Mouse (Mus musculus): Measurements from ENCODE around the gene Rbm47. TPM values are rescaled to one million over a fixed set of nuclear protein-coding genes. Genes with fewer than 3 reads are reported as not detected.

Gene Rbm47
- polyA plus RNA-seq, 1 experiment: 12.7 TPM

DNA sequence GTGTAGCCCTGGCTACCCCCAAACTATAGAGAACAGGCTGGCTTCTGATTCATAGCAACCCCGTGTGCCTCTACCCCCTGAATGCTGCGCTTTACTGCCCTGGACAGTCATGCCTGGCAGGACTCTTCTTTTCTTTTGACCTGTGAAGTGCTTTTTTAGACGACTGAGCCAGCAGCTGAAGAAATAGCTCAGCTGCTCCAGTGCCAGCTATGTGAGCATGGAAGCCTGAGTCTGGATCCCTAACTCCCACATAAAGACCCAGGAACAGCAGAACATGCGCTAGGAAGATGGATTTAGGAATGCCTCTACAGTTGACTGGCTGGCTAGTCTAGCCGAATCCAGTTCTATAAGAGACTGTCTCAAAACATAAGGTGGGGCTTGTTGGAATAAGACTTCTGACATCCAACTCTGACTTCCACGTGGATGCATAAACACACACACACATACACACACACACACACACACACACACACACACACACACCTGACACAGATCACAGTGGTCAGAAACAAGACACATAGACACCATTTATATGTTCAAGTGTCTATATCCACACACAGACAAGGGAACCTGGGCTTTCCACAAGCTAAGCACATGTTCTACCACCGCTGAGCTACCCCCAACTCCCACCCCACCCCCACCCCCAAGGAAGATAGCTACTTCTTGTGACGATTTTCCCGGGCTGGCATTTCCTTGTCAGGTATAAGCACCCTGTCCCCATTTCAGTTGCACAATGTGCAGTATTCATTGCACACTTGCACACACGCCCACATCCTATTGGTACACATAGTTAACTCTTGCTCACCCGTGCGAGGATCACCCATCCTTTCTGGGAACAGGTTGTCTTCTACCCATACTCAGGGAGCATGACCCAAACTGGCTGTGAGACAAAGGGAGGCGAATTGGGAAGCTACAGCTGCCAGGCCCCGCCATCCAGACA, 29.6 kb downstream of the Rbm47 start:
- WGBS: 91% methylated on average over 14 of the region's 14 CpGs
- TF ChIP-seq CTCF (IDR thresholded peaks at IDR 0.05; ENCODE audit: borderline replicate concordance, control insufficient read depth, extremely low read depth, insufficient read depth, low read length, poor library complexity) (no peak), POLR2A (IDR thresholded peaks at IDR 0.05; ENCODE audit: control insufficient read depth, extremely low read depth, insufficient read depth, low read length, poor library complexity) (no peak)
- Histone ChIP-seq H3K27me3 (ENCODE audit: control insufficient read depth, insufficient read depth, low read length) (no peaks in the 10 kb centered on the region), H3K4me3 (ENCODE audit: control insufficient read depth, insufficient read depth, low read length) (no peak overlapping the region), H3K4me1 (replicated peaks; ENCODE audit: control insufficient read depth, insufficient read depth, low read length) (0 out of 2 replicates have a peak, but pooled peaks cover 3% of the 10 kb centered on the region), H3K36me3 (ENCODE audit: control insufficient read depth, insufficient read depth, low read length) (no peaks in the 10 kb centered on the region), H3K27ac (ENCODE audit: control insufficient read depth, insufficient read depth, low read length) (no peak overlapping the region)
- DNase-seq: no peak

DNA sequence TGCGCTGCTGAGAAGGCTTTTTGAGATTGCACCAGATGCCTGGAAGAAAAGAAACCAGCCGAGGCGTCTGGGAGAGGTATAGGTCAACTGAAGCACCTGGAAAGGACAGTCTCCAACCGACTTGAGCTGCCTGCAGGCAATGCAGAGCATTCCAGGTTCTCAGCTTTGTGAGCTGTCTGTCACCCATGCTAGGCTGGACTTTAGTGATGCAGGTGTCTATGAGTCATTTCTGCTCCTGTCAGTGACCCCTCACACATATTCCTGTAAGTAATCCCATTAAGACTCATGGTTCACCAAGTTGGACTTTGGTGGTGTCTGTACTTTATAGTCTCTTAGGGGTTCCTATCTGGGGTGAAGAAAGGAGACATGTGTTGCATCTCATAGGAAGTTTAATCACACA, 31.4 kb downstream of the Rbm47 start:
- no peaks in the 10 kb centered on the region for H3K27me3 ChIP-seq (ENCODE audit: control insufficient read depth, insufficient read depth, low read length)
- TF ChIP-seq CTCF (IDR thresholded peaks at IDR 0.05; ENCODE audit: borderline replicate concordance, control insufficient read depth, extremely low read depth, insufficient read depth, low read length, poor library complexity) (no peak), POLR2A (IDR thresholded peaks at IDR 0.05; ENCODE audit: control insufficient read depth, extremely low read depth, insufficient read depth, low read length, poor library complexity) (no peak)
- H3K36me3 ChIP-seq (ENCODE audit: control insufficient read depth, insufficient read depth, low read length): no peaks in the 10 kb centered on the region
- H3K4me3 ChIP-seq (ENCODE audit: control insufficient read depth, insufficient read depth, low read length): no peak overlapping the region
- no peak for DNase-seq
- 0 out of 2 replicates have a peak, but pooled peaks cover 3% of the 10 kb centered on the region for H3K4me1 ChIP-seq (replicated peaks; ENCODE audit: control insufficient read depth, insufficient read depth, low read length)
- 93% methylated on average over 4 of the region's 4 CpGs for WGBS
- H3K27ac ChIP-seq (ENCODE audit: control insufficient read depth, insufficient read depth, low read length): no peak overlapping the region

DNA sequence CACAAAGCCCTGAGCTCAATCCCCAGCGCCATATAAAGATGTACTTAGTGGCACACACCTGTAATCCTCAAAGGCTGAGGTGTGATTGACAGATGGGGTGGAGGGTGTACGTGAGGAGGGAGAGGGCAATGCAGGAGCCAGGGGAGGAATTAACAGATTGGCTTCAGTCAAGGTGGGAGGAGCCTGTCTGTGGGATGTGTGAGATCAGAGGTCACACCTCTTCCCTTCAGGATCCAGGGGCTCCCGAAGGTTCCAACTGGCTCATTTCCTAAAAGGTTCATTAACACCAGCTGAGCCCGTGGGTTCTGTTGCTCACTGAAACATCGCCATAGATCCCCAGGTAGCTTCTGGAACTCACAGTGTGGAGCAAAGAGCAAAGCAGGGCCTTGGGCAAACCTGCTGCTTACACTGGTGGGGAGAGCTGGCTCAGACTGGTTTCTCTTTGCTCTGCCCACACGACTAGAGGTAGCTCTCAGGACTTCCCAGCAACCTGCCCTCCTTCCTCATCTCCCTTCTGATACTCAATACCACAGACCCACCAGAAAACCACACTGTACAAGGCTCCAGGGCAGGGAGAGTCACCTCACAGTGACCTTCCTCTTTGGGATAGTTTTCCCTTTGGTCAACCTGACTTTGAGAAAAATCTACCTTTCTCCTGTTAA, 33.2 kb downstream of the Rbm47 start:
- DNase-seq: no peak
- Histone ChIP-seq H3K27ac (ENCODE audit: control insufficient read depth, insufficient read depth, low read length) (no peak overlapping the region), H3K4me3 (ENCODE audit: control insufficient read depth, insufficient read depth, low read length) (no peak overlapping the region), H3K4me1 (replicated peaks; ENCODE audit: control insufficient read depth, insufficient read depth, low read length) (peaks cover 5% of the 10 kb centered on the region; the same call in 1 of the 2 replicates), H3K36me3 (ENCODE audit: control insufficient read depth, insufficient read depth, low read length) (no peaks in the 10 kb centered on the region), H3K27me3 (ENCODE audit: control insufficient read depth, insufficient read depth, low read length) (no peaks in the 10 kb centered on the region)
- TF ChIP-seq POLR2A (IDR thresholded peaks at IDR 0.05; ENCODE audit: control insufficient read depth, extremely low read depth, insufficient read depth, low read length, poor library complexity) (no peak), CTCF (IDR thresholded peaks at IDR 0.05; ENCODE audit: borderline replicate concordance, control insufficient read depth, extremely low read depth, insufficient read depth, low read length, poor library complexity) (no peak)
- 37% methylated on average over 6 of the region's 6 CpGs for WGBS

DNA sequence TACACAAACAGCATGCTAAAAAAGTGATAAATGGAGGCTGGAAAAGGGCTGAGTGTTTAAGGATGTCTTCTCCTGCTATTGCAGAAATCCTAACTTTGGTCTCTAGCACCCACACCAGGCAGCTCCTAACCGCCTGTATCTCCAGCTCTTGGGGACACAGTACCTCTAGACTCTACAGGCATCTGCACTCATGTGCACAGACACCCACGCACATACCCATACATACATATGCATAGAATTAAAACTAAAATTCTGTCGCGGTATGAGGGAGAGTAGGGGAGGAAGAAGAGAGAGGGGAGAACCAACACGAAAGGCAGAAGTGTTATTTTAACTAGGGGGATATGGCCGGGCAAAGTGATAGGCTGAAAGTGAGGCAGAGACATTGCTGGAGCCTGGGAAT, 33.7 kb downstream of the Rbm47 start:
- 73% methylated on average over 6 of the region's 6 CpGs for WGBS
- no peak for TF ChIP-seq CTCF (IDR thresholded peaks at IDR 0.05; ENCODE audit: borderline replicate concordance, control insufficient read depth, extremely low read depth, insufficient read depth, low read length, poor library complexity)
- TF ChIP-seq POLR2A (IDR thresholded peaks at IDR 0.05; ENCODE audit: control insufficient read depth, extremely low read depth, insufficient read depth, low read length, poor library complexity): no peak
- H3K4me1 ChIP-seq (replicated peaks; ENCODE audit: control insufficient read depth, insufficient read depth, low read length): peaks cover 5% of the 10 kb centered on the region; the same call in 1 of the 2 replicates
- H3K4me3 ChIP-seq (ENCODE audit: control insufficient read depth, insufficient read depth, low read length): no peak overlapping the region
- H3K27me3 ChIP-seq (ENCODE audit: control insufficient read depth, insufficient read depth, low read length): no peaks in the 10 kb centered on the region
- DNase-seq: no peak
- H3K27ac ChIP-seq (ENCODE audit: control insufficient read depth, insufficient read depth, low read length): no peak overlapping the region
- H3K36me3 ChIP-seq (ENCODE audit: control insufficient read depth, insufficient read depth, low read length): no peaks in the 10 kb centered on the region

DNA sequence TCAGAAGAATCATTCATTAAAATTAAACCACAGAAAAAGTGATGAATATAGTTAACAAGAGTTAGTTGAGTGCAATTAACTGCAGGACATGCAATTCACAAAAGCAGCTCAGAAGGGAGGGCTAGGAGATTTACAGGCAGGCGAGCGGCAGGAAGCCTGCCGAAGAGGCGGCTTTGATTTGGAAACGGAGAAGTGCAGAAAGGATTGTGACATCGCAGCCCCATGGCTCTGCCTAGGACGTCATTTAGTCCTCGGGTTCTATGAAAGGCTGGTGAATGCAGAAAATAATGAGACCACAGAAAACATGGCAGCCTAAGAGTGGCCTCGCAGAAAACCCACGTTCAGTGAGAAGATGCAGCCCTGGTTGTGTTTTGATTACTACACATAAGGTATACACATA, 34.3 kb downstream of the Rbm47 start:
- Histone ChIP-seq H3K27ac (ENCODE audit: control insufficient read depth, insufficient read depth, low read length) (no peak overlapping the region), H3K27me3 (ENCODE audit: control insufficient read depth, insufficient read depth, low read length) (no peaks in the 10 kb centered on the region), H3K36me3 (ENCODE audit: control insufficient read depth, insufficient read depth, low read length) (no peaks in the 10 kb centered on the region), H3K4me1 (replicated peaks; ENCODE audit: control insufficient read depth, insufficient read depth, low read length) (peaks cover 5% of the 10 kb centered on the region; the same call in 1 of the 2 replicates), H3K4me3 (ENCODE audit: control insufficient read depth, insufficient read depth, low read length) (no peak overlapping the region)
- WGBS: 88% methylated on average over 10 of the region's 10 CpGs
- DNase-seq: no peak
- TF ChIP-seq POLR2A (IDR thresholded peaks at IDR 0.05; ENCODE audit: control insufficient read depth, extremely low read depth, insufficient read depth, low read length, poor library complexity): no peak
- no peak for TF ChIP-seq CTCF (IDR thresholded peaks at IDR 0.05; ENCODE audit: borderline replicate concordance, control insufficient read depth, extremely low read depth, insufficient read depth, low read length, poor library complexity)

DNA sequence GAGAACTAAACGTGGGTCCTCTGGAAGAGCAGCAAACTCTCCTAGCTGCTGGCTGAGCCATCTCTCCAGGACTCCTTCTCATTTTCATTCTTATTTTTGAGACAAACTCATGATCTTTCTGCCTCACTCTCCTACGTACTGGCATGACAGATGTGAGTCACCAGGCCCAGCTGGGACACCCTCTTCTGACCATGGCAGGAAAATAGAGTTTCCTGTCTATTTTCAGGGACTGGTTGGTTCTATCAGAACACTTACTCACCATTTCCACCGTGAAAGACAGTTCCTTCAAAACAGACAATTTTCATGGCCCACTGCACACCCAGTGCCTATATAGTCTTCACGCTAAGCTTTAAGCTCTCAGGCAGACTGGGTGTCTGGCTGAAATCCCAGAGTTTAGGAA, 35.7 kb downstream of the Rbm47 start:
- H3K27me3 ChIP-seq (ENCODE audit: control insufficient read depth, insufficient read depth, low read length): no peaks in the 10 kb centered on the region
- TF ChIP-seq CTCF (IDR thresholded peaks at IDR 0.05; ENCODE audit: borderline replicate concordance, control insufficient read depth, extremely low read depth, insufficient read depth, low read length, poor library complexity) (no peak), POLR2A (IDR thresholded peaks at IDR 0.05; ENCODE audit: control insufficient read depth, extremely low read depth, insufficient read depth, low read length, poor library complexity) (no peak)
- H3K4me1 ChIP-seq (replicated peaks; ENCODE audit: control insufficient read depth, insufficient read depth, low read length): peaks cover 5% of the 10 kb centered on the region; the same call in 1 of the 2 replicates
- no peak overlapping the region for H3K4me3 ChIP-seq (ENCODE audit: control insufficient read depth, insufficient read depth, low read length)
- no peak for DNase-seq
- WGBS: 44% methylated on average over 4 of the region's 4 CpGs
- H3K36me3 ChIP-seq (ENCODE audit: control insufficient read depth, insufficient read depth, low read length): no peaks in the 10 kb centered on the region
- H3K27ac ChIP-seq (ENCODE audit: control insufficient read depth, insufficient read depth, low read length): no peak overlapping the region

All from thymus, adult 2 months (tissue).